Mouse (Mus musculus): ENCODE results near the gene Cox19. TPM values are rescaled to one million over a fixed set of nuclear protein-coding genes. Genes with fewer than 3 reads are reported as not detected.

The Cox19 gene
- polyA plus RNA-seq, 1 experiment from 2014 or later = 120 TPM

GRCm38 (mm10) chr5:139294089-139294488 lies 57.1 kb downstream of the Cox19 start:
- H3K27ac ChIP-seq (replicated peaks) = no peak overlapping the region
- H3K4me1 ChIP-seq (replicated peaks) = no peaks in the 10 kb centered on the region
- 0 out of 2 replicates have a peak, but pooled peaks cover 4% of the 10 kb centered on the region for H3K36me3 ChIP-seq
- no peak for ATAC-seq (ENCODE audit: low read depth)
- H3K9ac ChIP-seq = no peak overlapping the region
- H3K4me3 ChIP-seq = no peak overlapping the region
- H3K4me2 ChIP-seq = no peak overlapping the region
- WGBS = 78% methylated on average over 2 of the region's 2 CpGs
- no peaks in the 10 kb centered on the region for H3K27me3 ChIP-seq
- H3K9me3 ChIP-seq = no peaks in the 10 kb centered on the region

GRCm38 (mm10) chr5:139291811-139292560 lies 59.2 kb downstream of the Cox19 start:
- ATAC-seq (ENCODE audit: low read depth) = no peak
- H3K4me1 ChIP-seq (replicated peaks) = no peaks in the 10 kb centered on the region
- 69% methylated on average over 6 of the region's 6 CpGs for WGBS
- no peak overlapping the region for H3K9ac ChIP-seq
- H3K36me3 ChIP-seq = 0 out of 2 replicates have a peak, but pooled peaks cover 4% of the 10 kb centered on the region
- no peak overlapping the region for H3K27ac ChIP-seq (replicated peaks)
- no peaks in the 10 kb centered on the region for H3K9me3 ChIP-seq
- H3K27me3 ChIP-seq = no peaks in the 10 kb centered on the region
- H3K4me3 ChIP-seq = no peak overlapping the region
- no peak overlapping the region for H3K4me2 ChIP-seq

GRCm38 (mm10) chr5:139290467-139291259 lies 60.6 kb downstream of the Cox19 start:
- H3K9me3 ChIP-seq = no peaks in the 10 kb centered on the region
- H3K9ac ChIP-seq = no peak overlapping the region
- H3K27ac ChIP-seq (replicated peaks) = no peak overlapping the region
- no peak overlapping the region for H3K4me2 ChIP-seq
- no peaks in the 10 kb centered on the region for H3K4me1 ChIP-seq (replicated peaks)
- ATAC-seq (ENCODE audit: low read depth) = no peak
- H3K36me3 ChIP-seq = 0 out of 2 replicates have a peak, but pooled peaks cover 4% of the 10 kb centered on the region
- 89% methylated on average over 12 of the region's 12 CpGs for WGBS
- H3K4me3 ChIP-seq = no peak overlapping the region
- no peaks in the 10 kb centered on the region for H3K27me3 ChIP-seq

GRCm38 (mm10) chr5:139288591-139288990 lies 62.6 kb downstream of the Cox19 start:
- Histone ChIP-seq H3K27ac (replicated peaks) (no peak overlapping the region), H3K36me3 (no peaks in the 10 kb centered on the region), H3K4me2 (no peak overlapping the region), H3K4me3 (no peak overlapping the region), H3K9me3 (no peaks in the 10 kb centered on the region), H3K9ac (no peak overlapping the region), H3K4me1 (replicated peaks) (no peaks in the 10 kb centered on the region), H3K27me3 (no peaks in the 10 kb centered on the region)
- WGBS = 82% methylated on average over 4 of the region's 4 CpGs
- no peak for ATAC-seq (ENCODE audit: low read depth)

GRCm38 (mm10) chr5:139287787-139288186 lies 63.4 kb downstream of the Cox19 start:
- 78% methylated on average over 4 of the region's 4 CpGs for WGBS

GRCm38 (mm10) chr5:139287099-139287498 lies 64.1 kb downstream of the Cox19 start:
- WGBS = 91% methylated on average over 5 of the region's 5 CpGs

More at GRCm38 (mm10) chr5:139287787-139288186, 63.4 kb downstream of the Cox19 start:
- H3K4me1 ChIP-seq (replicated peaks) = 0 out of 2 replicates have a peak, but pooled peaks cover under 1% of the 10 kb centered on the region
- no peaks in the 10 kb centered on the region for H3K36me3 ChIP-seq
- H3K27me3 ChIP-seq = no peaks in the 10 kb centered on the region
- no peak overlapping the region for H3K27ac ChIP-seq (replicated peaks)
- no peaks in the 10 kb centered on the region for H3K9me3 ChIP-seq
- no peak overlapping the region for H3K9ac ChIP-seq
- H3K4me2 ChIP-seq = no peak overlapping the region
- no peak for ATAC-seq (ENCODE audit: low read depth)
- H3K4me3 ChIP-seq = no peak overlapping the region

More at GRCm38 (mm10) chr5:139287099-139287498, 64.1 kb downstream of the Cox19 start:
- no peak overlapping the region for H3K9ac ChIP-seq
- no peak for ATAC-seq (ENCODE audit: low read depth)
- no peak overlapping the region for H3K27ac ChIP-seq (replicated peaks)
- no peak overlapping the region for H3K4me3 ChIP-seq
- H3K9me3 ChIP-seq = no peaks in the 10 kb centered on the region
- no peaks in the 10 kb centered on the region for H3K27me3 ChIP-seq
- no peak overlapping the region for H3K4me2 ChIP-seq
- no peaks in the 10 kb centered on the region for H3K36me3 ChIP-seq
- H3K4me1 ChIP-seq (replicated peaks) = peaks cover 6% of the 10 kb centered on the region; the same call in 1 of the 2 replicates

MicroRNA genes within 50 kb of the gene (microRNA counts, 519-probe panel; counts per million panel counts)
- microRNA mmu-miR-339-3p (not detected), microRNA mmu-miR-339-5p (not detected)

Small RNA genes within 50 kb of the gene (microRNA-seq; reads per million reads assigned to microRNA genes)
- 212 reads per million, percentile 64 among the genes with 10 or more reads in this experiment for gene Mir339

Other genes with a start within 250 kb of the Cox19 start
- gene Prkar1b, start 201.4 kb downstream of the Cox19 start, polyA plus RNA-seq (2015; fragmentation: Nextera tagmentation; extraction: Ambion mirVana) = 183 and 196 TPM in 2 replicates
- 4.6 and 4.8 TPM in 2 replicates for gene Dnaaf5, start 201.2 kb downstream of the Cox19 start, polyA plus RNA-seq (2015; fragmentation: Nextera tagmentation; extraction: Ambion mirVana)
- gene Sun1, start 150.8 kb downstream of the Cox19 start, polyA plus RNA-seq (2015; fragmentation: Nextera tagmentation; extraction: Ambion mirVana) = 40.4 and 42.1 TPM in 2 replicates
- gene Get4, start 99.1 kb downstream of the Cox19 start, polyA plus RNA-seq (2015; fragmentation: Nextera tagmentation; extraction: Ambion mirVana) = 116 and 119 TPM in 2 replicates
- gene Adap1, start 25.8 kb downstream of the Cox19 start, polyA plus RNA-seq (2015; fragmentation: Nextera tagmentation; extraction: Ambion mirVana) = 51.5 and 66.3 TPM in 2 replicates
- gene Cyp2w1, start 1.2 kb upstream of the Cox19 start, polyA plus RNA-seq (2015; fragmentation: Nextera tagmentation; extraction: Ambion mirVana) = not detected in 2 replicates
- gene Gpr146, start 26.3 kb upstream of the Cox19 start, polyA plus RNA-seq (2015; fragmentation: Nextera tagmentation; extraction: Ambion mirVana) = 1.8 and 1.9 TPM in 2 replicates
- 0.38 and 0.39 TPM in 2 replicates for gene C130050O18Rik, start 53.9 kb upstream of the Cox19 start, polyA plus RNA-seq (2015; fragmentation: Nextera tagmentation; extraction: Ambion mirVana)
- gene Gper1, start 71.7 kb upstream of the Cox19 start, polyA plus RNA-seq (2015; fragmentation: Nextera tagmentation; extraction: Ambion mirVana) = 8.5 and 9.9 TPM in 2 replicates
- 14.9 and 15.1 TPM in 2 replicates for gene 3110082I17Rik, start 109.1 kb upstream of the Cox19 start, polyA plus RNA-seq (2015; fragmentation: Nextera tagmentation; extraction: Ambion mirVana)
- 16.0 and 18.0 TPM in 2 replicates for gene Zfand2a, start 133.1 kb upstream of the Cox19 start, polyA plus RNA-seq (2015; fragmentation: Nextera tagmentation; extraction: Ambion mirVana)
- 43.3 and 46.4 TPM in 2 replicates for gene Uncx, start 192.1 kb upstream of the Cox19 start, polyA plus RNA-seq (2015; fragmentation: Nextera tagmentation; extraction: Ambion mirVana)

Data from neural tube, embryonic 13.5 days (tissue).